Mouse (Mus musculus) embryonic facial prominence, embryonic 10.5 days (tissue): ENCODE measurements around the gene Gm7945. TPM values are rescaled to one million over a fixed set of nuclear protein-coding genes. Genes with fewer than 3 reads are reported as not detected.
A peak's percentile ranks its signal among the peaks of the same experiment; 100 is the strongest.
"Not testable (repeated sequence)": the region's sequence is repeated elsewhere in the genome, so short reads cannot be mapped to it uniquely, and the experiment has no call there.

Source experiments
- DNase-seq: peaks from one replicate; pipeline ENCODE4 v3.0.0-alpha.2; 2017; ENCODE audit warnings: low spot score
- H3K27ac ChIP-seq: fragments of 300-500 bp; sonication (generic); replicated peaks from 2 replicates; pipeline ENCODE4 v1.5.1; 2016; ENCODE audit warnings: mild to moderate bottlenecking
- H3K27me3 ChIP-seq: fragments of 300-500 bp; sonication (generic); replicated peaks from 2 replicates; pipeline ENCODE4 v1.6.1; 2016; ENCODE audit warnings: low read depth, mild to moderate bottlenecking; ENCODE audit not compliant: poor library complexity, severe bottlenecking
- H3K36me3 ChIP-seq: fragments of 300-500 bp; sonication (generic); replicated peaks from 2 replicates; pipeline ENCODE4 v1.6.1; 2016; ENCODE audit warnings: mild to moderate bottlenecking, moderate library complexity
- H3K4me1 ChIP-seq: fragments of 300-500 bp; sonication (generic); 2 replicates; pipeline ENCODE4 v1.6.1; 2016
- H3K4me3 ChIP-seq: fragments of 300-500 bp; sonication (generic); 2 replicates; pipeline ENCODE4 v1.5.1; 2016; ENCODE audit warnings: mild to moderate bottlenecking, moderate library complexity
- H3K9me3 ChIP-seq: fragments of 300-500 bp; sonication (generic); 2 replicates; pipeline ENCODE4 v1.6.1; 2016; ENCODE audit warnings: mild to moderate bottlenecking
- WGBS: fragments of 180-500 bp; shearing (Covaris S2); methylation state at CpG from one replicate; pipeline ENCODE4 v1.1.7; 2016; 5-methylcytosine and 5-hydroxymethylcytosine counted together
- polyA plus RNA-seq: library from polyadenylated mRNA; unstranded; fragments of >200 nt; fragmentation: Nextera tagmentation; extraction: Ambion mirVana; gene quantifications from 2 replicates; pipeline ENCODE4 v1.2.1, GENCODE M21; 2016

The Gm7945 gene
- polyA plus RNA-seq, result not detected in 2 replicates

- H3K27me3 ChIP-seq, H3K27ac ChIP-seq, DNase-seq, H3K36me3 ChIP-seq, H3K4me1 ChIP-seq, H3K4me3 ChIP-seq, H3K9me3 ChIP-seq: not testable (repeated sequence)
- WGBS, result no CpG with 5 or more reads among the region's 3 CpGs
Measured at GRCm38 (mm10) chr14:41386279-41386678, at the start of gene Gm7945. Gm7945 (minus strand) TSS chr14:41386379.

DNA sequence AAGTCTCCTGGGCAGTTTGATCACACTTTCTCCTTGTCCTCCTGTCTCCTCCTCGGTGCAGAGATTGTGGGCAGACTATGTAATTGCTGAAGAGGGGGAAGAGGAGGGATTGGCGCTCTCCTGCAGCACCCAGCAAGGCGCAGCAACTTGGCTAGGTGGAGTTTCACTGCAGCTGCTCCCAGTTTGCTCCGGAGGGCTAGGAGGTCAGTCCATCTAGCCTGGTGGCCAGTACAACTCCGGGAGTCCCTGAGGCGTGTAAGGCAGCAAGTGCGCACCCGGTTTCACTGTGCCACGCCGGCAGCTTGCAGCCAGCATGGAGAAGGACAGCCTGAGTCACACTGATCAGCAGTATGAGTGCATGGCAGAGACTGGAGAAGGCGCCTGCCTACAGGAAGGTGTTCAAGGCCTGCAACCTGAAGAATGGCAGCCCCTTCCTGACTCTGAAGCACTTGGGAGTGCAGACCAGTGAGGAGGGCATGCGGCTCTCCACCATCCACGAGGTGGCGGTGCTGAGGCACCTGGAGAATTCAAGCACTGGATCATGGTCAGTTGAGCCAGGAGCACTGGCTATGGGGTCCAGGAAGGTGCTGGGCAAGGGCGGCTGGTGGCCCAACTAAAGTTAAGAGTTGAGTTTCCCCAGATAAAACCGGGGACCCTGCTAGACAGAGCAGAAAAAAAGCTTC lies 39.4 kb upstream of the Gm7945 start:
- H3K9me3 ChIP-seq, H3K36me3 ChIP-seq, H3K27me3 ChIP-seq, H3K27ac ChIP-seq, H3K4me1 ChIP-seq: not testable (repeated sequence)
- WGBS, result 17% methylated on average over 14 of the region's 16 CpGs
- H3K4me3 ChIP-seq, result peak overlapping the region; percentile 25; the same call in 1 of the 2 replicates
- DNase-seq, result peak; percentile 46

- peak; percentile 8 for DNase-seq
- 6% methylated on average over 14 of the region's 14 CpGs for WGBS
- H3K4me3 ChIP-seq, result peak overlapping the region; percentile 25; the same call in 1 of the 2 replicates
Measured at GRCm38 (mm10) chr14:41424694-41425093, 38.5 kb upstream of the Gm7945 start.

DNA sequence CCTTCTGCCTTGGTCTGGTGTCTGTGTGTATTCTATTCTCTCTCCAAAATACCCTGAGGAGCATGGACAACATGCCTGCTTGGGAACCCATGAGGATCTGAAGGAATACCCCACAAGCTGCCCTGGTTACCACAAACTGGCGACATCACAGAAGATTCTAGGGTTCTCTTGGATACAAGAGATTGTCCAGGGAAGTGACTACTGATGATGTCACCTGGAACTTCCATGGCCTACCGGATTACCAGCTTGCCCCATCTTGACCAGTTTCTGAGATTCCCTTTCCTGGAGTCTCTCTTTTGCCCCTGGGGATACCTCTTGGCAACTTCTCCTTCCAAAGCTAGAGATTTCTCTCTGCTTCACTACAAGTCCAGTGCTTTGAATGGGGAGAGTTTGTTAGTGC lies 22.0 kb upstream of the Gm7945 start, which contains the start of gene Gm6482:
TSS of gene Gm6482 (minus strand) at position 101 of the 400 bp plus-strand sequence.
- H3K9me3 ChIP-seq, H3K27ac ChIP-seq, H3K36me3 ChIP-seq, H3K27me3 ChIP-seq, H3K4me1 ChIP-seq, DNase-seq, H3K4me3 ChIP-seq: not testable (repeated sequence)
- WGBS, result 92% methylated on average over 1 of the region's 2 CpGs

More at GRCm38 (mm10) chr14:41424694-41425093, 38.5 kb upstream of the Gm7945 start:
- not testable (repeated sequence) for H3K9me3 ChIP-seq, H3K27ac ChIP-seq, H3K36me3 ChIP-seq, H3K27me3 ChIP-seq, H3K4me1 ChIP-seq

DNA sequence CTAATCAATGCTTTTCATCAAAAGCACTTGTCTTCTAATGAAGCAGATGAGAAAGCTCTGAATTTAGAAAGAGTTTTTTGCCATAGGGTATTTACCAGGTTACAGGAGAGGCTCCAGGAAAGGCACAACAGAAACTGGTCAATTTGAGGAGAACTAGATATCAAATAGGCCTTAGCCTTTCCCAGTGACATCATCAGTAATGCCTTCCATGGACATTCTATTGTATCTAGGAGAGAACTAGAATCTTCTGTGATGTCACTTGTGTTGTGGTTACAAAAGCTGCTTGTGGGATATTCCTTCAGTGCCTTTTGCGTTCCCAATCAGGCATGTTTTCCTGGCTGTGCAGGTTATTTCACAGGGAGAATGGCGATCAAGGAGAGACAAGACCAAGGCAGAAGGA lies 37.9 kb downstream of the Gm7945 start, which contains the start of gene Gm5798:
TSS of gene Gm5798 (plus strand) at position 301 of the 400 bp plus-strand sequence.
- H3K27ac ChIP-seq, DNase-seq, H3K4me1 ChIP-seq, H3K9me3 ChIP-seq, H3K4me3 ChIP-seq, H3K36me3 ChIP-seq, H3K27me3 ChIP-seq: not testable (repeated sequence)
- WGBS, result 65% methylated on average over 2 of the region's 2 CpGs

Other genes with a start within 250 kb of the Gm7945 start
- not detected in 2 replicates for gene Mbl1, start 234.9 kb downstream of the Gm7945 start, polyA plus RNA-seq
- gene Sftpd, start 201.2 kb downstream of the Gm7945 start, polyA plus RNA-seq, result not detected in 2 replicates
- 0.09 and 0.19 TPM in 2 replicates for gene Gm2832, start 107.6 kb downstream of the Gm7945 start, polyA plus RNA-seq
- gene Gm5798, start 37.8 kb downstream of the Gm7945 start, polyA plus RNA-seq, result not detected in 2 replicates
- not detected in 2 replicates for gene Gm6482, start 21.9 kb upstream of the Gm7945 start, polyA plus RNA-seq
- not detected in 2 replicates for gene Gm7954, start 67.1 kb upstream of the Gm7945 start, polyA plus RNA-seq
- not detected in 2 replicates for gene Gm3486, start 103.1 kb upstream of the Gm7945 start, polyA plus RNA-seq
- not detected in 2 replicates for gene Gm7970, start 169.2 kb upstream of the Gm7945 start, polyA plus RNA-seq
- not detected in 2 replicates for gene 1700049E17Rik2, start 186.8 kb upstream of the Gm7945 start, polyA plus RNA-seq
- not detected in 2 replicates for gene Gm3072, start 238.2 kb upstream of the Gm7945 start, polyA plus RNA-seq